Mouse (Mus musculus) E14TG2a.4 (cell line): Measurements from ENCODE around the gene Cycs.
"Not testable (repeated sequence)": the region's sequence is repeated elsewhere in the genome, so short reads cannot be mapped to it uniquely, and the experiment has no call there.

Experiments used
- H3K27me3 ChIP-seq: 2 replicates; pipeline ENCODE4 v1.6.1; 2014; ENCODE audit warnings: low read length, control low read depth; ENCODE audit not compliant: insufficient read depth
- H3K36me3 ChIP-seq: 2 replicates; pipeline ENCODE4 v1.6.1; 2014; ENCODE audit warnings: low read length, control low read depth; ENCODE audit not compliant: insufficient read depth
- H3K4me1 ChIP-seq: replicated peaks from 2 replicates; pipeline ENCODE4 v1.6.1; 2014; ENCODE audit warnings: low read depth, low read length, control low read depth
- H3K4me3 ChIP-seq: replicated peaks from 2 replicates; pipeline ENCODE4 v1.5.1; 2014; ENCODE audit warnings: mild to moderate bottlenecking, low read length
- H3K9me3 ChIP-seq: 2 replicates; pipeline ENCODE4 v1.6.1; 2014; ENCODE audit warnings: low read length, control low read depth
- CTCF ChIP-seq: conservative IDR thresholded peaks from 2 replicates; pipeline ENCODE4 v1.5.1; 2014; ENCODE audit warnings: low read length
- NANOG ChIP-seq: IDR thresholded peaks from 2 replicates; pipeline ENCODE4 v1.6.1; 2014; ENCODE audit warnings: borderline replicate concordance, low read length, mixed read lengths
- POU5F1 ChIP-seq: IDR thresholded peaks from 2 replicates; pipeline ENCODE4 v1.6.1; 2014; ENCODE audit warnings: low read length, borderline replicate concordance

Cycs gene

DNA sequence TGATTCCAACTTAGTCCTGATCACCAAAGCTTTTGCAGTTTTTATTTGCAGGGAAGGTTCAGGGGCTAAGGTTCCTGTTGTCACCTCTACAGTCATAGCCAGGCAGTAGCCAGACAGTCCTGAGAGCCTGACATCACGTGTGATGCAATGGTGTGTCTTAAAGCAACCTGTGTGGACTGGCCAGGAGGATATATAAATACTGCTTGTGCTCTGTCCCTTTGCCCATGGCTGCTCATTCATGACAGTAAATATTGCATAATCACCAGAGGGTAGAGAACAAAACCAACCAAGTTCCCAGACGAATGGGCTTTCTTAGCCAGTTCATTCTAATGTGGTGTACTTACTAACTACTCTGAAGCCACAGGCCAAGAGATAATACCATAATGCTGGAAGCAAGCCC is 21.1 kb upstream of the Cycs start:
- TF ChIP-seq NANOG (no peak), CTCF (no peak), POU5F1 (no peak)
- Histone ChIP-seq H3K4me1 (peaks cover 4% of the 10 kb centered on the region; the same call in 1 of the 2 replicates), H3K4me3 (no peak overlapping the region), H3K36me3 (no peaks in the 10 kb centered on the region), H3K27me3 (no peaks in the 10 kb centered on the region; the same call in 1 of the 2 replicates), H3K9me3 (no peaks in the 10 kb centered on the region)

DNA sequence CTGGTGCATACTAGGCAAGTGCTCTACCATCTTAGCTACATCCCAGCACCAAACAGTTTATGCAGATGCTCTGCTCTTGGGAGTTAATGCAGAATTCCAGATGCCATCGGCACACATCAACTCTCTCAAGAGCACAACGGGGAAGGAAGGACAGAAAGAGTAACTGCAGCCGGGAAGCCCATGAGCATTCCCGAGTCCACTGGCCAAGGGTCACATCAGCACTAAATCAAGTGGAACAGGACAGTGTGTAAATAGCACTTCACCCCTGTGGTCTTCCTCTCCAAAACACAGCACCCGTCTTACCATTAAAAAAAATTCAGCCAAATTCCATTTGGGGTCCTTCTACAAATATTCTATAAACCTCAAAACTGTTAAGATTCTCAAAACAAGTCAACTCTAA is 20.0 kb upstream of the Cycs start:
- TF ChIP-seq NANOG (no peak), POU5F1 (no peak), CTCF (no peak)
- Histone ChIP-seq H3K4me1 (no peaks in the 10 kb centered on the region), H3K36me3 (no peaks in the 10 kb centered on the region), H3K27me3 (no peaks in the 10 kb centered on the region), H3K4me3 (no peak overlapping the region), H3K9me3 (no peaks in the 10 kb centered on the region)

DNA sequence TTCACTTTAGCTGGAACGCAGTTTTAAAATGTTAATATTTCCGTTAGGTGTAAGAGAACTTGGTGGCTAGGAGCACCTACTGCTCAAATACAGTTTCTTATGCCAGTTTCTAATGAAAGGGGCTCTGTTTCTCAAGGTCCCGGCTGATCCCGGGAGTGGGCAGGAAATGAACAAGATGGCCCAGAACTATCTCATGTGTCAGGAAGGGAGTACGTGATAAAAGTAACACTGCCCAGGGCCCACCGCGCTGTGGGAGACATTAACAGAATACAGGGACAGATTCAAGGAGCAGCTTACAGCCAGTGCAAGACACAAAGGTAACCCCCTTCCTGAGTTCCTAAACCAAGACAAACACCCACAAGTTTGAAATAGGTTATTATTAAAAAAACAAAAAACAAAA is 19.4 kb upstream of the Cycs start:
- H3K4me3 ChIP-seq = no peak overlapping the region
- H3K27me3 ChIP-seq = no peaks in the 10 kb centered on the region
- TF ChIP-seq NANOG (no peak), CTCF (no peak), POU5F1 (no peak)
- H3K36me3 ChIP-seq = no peaks in the 10 kb centered on the region
- H3K4me1 ChIP-seq = no peaks in the 10 kb centered on the region
- H3K9me3 ChIP-seq = no peaks in the 10 kb centered on the region

DNA sequence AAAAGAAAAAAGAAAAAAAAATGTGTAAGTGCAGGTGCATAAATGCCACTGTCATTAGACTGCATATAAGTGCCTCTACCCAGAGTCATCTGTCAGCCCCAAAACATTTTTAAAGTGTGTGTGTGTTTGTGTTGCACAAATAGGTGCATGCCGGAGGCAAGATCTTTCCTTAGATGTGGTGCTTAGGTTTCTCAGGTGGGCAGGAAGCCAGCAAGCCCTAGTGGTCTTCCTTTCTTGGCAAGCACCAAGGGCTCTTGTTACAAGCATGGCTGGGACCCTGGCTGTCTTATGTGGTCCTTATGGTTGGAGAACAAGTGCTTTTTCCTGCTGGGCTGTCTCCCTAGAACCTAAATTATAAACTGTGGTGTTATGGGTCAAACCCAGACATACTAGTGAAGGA is 5.3 kb upstream of the Cycs start:
- H3K9me3 ChIP-seq = no peaks in the 10 kb centered on the region
- no peak overlapping the region for H3K4me3 ChIP-seq
- TF ChIP-seq NANOG (no peak), POU5F1 (no peak), CTCF (no peak)
- H3K36me3 ChIP-seq = no peaks in the 10 kb centered on the region
- H3K4me1 ChIP-seq = 0 out of 2 replicates have a peak, but pooled peaks cover 4% of the 10 kb centered on the region
- no peaks in the 10 kb centered on the region for H3K27me3 ChIP-seq

DNA sequence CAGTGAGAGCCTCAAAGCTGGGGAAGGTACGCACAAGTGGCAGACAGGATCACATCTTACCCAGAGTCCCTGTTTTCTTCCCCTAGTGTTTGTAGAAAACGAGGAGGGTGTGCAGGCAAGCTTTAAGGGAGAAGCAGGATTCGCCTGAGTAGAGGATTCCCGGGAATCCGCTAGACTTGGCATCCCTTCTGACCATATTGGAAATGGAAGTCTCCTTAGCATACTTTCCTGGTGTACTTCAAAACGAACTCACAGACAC is 588 bp upstream of the Cycs start:
- H3K9me3 ChIP-seq = no peaks in the 10 kb centered on the region
- TF ChIP-seq NANOG (no peak), CTCF (no peak), POU5F1 (no peak)
- H3K4me3 ChIP-seq = peak overlapping the region; percentile 96
- H3K27me3 ChIP-seq = no peaks in the 10 kb centered on the region
- H3K36me3 ChIP-seq = peaks cover 21% of the 10 kb centered on the region
- H3K4me1 ChIP-seq = peaks cover 7% of the 10 kb centered on the region; the same call in 1 of the 2 replicates

DNA sequence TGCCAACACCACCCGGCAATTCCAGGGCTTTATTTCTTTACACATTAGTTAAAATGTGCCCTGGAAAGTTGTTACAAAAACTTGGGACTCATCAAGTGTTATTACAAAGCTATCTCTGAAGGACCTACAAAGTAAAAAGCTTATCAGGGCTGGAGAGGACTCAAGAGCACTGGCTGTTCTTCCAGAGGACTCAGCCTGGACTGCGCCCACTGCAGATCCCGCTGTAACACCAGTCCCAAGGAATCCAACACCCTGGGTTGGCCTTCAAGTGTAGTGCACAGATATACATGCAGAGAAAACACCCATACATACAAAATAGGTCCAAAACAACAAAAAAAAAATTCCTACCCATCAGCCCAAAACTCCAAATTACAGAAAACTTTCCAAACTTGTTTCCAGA is 2.7 kb downstream of the Cycs start:
- TF ChIP-seq CTCF = no peak
- Histone ChIP-seq H3K4me3 (no peak overlapping the region), H3K4me1 (peaks cover 7% of the 10 kb centered on the region; the same call in 1 of the 2 replicates), H3K9me3 (no peaks in the 10 kb centered on the region), H3K36me3 (peaks cover 21% of the 10 kb centered on the region), H3K27me3 (no peaks in the 10 kb centered on the region)

DNA sequence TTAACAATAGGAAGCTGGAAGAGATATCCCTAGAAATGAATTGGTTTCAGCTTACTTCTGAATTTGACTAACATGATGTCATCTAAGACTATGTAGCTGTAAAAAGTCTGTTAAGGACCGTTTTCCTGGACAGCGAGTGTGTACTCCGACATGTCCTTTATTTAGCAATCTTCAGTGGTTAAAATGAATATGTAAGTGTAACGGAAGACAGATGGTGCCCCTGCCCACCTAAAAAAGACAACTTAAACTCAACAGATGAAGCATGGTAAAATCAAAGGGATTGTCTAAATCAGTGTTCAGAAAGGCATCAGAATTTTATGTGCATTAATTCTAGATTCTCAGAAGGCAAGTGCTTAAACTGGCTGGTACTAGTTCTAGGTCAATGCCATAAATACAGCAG is 3.9 kb downstream of the Cycs start:
- no peak overlapping the region for H3K4me3 ChIP-seq
- H3K27me3 ChIP-seq = no peaks in the 10 kb centered on the region
- H3K9me3 ChIP-seq = no peaks in the 10 kb centered on the region
- H3K36me3 ChIP-seq = peaks cover 21% of the 10 kb centered on the region
- H3K4me1 ChIP-seq = peaks cover 6% of the 10 kb centered on the region; the same call in 1 of the 2 replicates
- TF ChIP-seq NANOG = no peak
- TF ChIP-seq CTCF = no peak
- TF ChIP-seq POU5F1 = no peak

DNA sequence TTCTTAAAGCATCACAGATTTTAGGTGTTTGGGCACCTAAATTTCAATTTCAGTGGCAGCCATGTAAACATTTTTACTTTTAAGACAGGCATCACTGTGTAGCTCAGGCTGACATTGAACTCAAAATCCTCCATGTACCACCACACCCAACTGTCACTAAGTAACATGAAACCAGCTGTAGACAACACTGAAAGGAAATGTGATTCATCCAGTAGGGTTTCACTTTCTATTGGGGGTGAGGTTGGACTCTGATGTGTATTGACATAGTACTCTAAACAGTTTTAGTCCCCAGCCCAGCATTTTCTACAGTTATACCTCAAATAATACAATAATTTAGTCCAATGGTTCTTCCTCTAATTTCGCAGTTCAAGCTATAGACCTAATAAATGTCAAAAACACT is 5.6 kb downstream of the Cycs start:
- Histone ChIP-seq H3K36me3 (peaks cover 21% of the 10 kb centered on the region), H3K9me3 (no peaks in the 10 kb centered on the region), H3K4me1 (peaks cover 3% of the 10 kb centered on the region; the same call in 1 of the 2 replicates), H3K27me3 (no peaks in the 10 kb centered on the region), H3K4me3 (no peak overlapping the region)
- TF ChIP-seq CTCF (no peak), NANOG (no peak), POU5F1 (no peak)

DNA sequence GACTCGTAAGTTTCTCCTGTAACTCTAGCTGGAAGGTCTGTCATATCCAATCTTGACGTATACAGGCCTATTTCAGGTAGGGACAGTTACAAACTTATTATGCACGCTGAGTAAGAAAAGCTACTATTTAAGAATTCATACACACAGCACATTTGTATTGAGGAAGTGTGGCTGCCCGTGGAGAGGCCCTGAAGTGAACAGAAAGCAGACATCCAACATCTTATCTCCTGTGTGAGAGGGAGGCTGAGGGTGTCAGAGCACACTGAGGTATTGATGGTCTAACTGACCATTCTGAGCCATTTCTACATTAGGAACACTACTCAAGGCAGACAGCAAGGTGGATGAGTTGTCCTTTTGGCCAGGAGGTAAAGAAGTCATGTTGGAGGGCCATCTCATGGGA is 7.5 kb downstream of the Cycs start:
- H3K9me3 ChIP-seq = no peaks in the 10 kb centered on the region
- peaks cover 16% of the 10 kb centered on the region for H3K36me3 ChIP-seq
- H3K4me3 ChIP-seq = no peak overlapping the region
- no peak for TF ChIP-seq POU5F1
- TF ChIP-seq CTCF = no peak
- no peak for TF ChIP-seq NANOG
- no peaks in the 10 kb centered on the region for H3K4me1 ChIP-seq
- no peaks in the 10 kb centered on the region for H3K27me3 ChIP-seq

DNA sequence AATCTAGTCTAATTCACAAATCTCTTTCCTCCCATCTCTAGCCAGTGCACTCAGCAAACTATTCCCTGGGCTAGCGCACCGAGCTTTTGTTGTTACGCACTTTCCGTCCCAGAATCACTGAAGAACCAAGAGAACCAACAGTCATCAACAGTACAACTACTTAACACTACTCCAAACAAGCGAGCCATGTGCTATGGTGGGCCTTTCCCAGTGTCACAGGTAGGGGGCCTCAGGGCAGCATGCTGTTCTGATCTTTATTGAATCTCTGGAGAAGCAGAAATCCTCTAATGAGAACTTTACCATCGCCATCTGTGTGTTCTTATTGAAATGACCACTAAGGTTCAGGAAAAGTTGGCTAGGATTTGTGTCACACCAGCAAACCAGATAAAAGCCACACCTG is 8.8 kb downstream of the Cycs start:
- H3K36me3 ChIP-seq = peaks cover 5% of the 10 kb centered on the region
- no peak for TF ChIP-seq POU5F1
- TF ChIP-seq CTCF = no peak
- TF ChIP-seq NANOG = no peak
- no peaks in the 10 kb centered on the region for H3K4me1 ChIP-seq
- no peak overlapping the region for H3K4me3 ChIP-seq
- H3K9me3 ChIP-seq = no peaks in the 10 kb centered on the region
- no peaks in the 10 kb centered on the region for H3K27me3 ChIP-seq

DNA sequence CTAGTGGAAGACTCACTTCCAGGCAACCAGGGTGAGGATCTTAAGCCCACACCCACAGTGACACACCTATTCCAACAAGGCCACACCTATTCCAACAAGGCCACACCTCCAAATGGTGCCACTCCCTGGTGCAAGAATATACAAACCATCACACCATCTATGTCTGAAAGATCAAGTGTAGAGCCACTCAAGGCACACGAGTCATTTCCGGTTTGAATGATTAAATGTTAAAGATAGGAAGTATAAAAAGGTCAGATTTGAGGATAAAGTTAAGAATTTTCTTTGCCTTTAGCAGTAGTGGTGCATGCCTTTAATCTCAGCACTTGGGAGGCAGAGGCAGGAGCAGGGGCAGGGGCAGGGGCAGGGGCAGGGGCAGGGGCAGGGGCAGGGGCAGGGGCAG is 12.1 kb downstream of the Cycs start:
- not testable (repeated sequence) for H3K4me3 ChIP-seq, H3K27me3 ChIP-seq, H3K36me3 ChIP-seq, H3K4me1 ChIP-seq, H3K9me3 ChIP-seq
